Mouse (Mus musculus) liver, embryonic 14.5 days (tissue): ENCODE data around the gene Gale. TPM values are rescaled to one million over a fixed set of nuclear protein-coding genes. Genes with fewer than 3 reads are reported as not detected.

Experiments
- ATAC-seq: fragments of 200-750 bp; cut with Nextera tagmentation; 2 replicates; pipeline ENCODE4 v1.8.0; 2017; ENCODE audit warnings: moderate number of reproducible peaks, mild to moderate bottlenecking, moderate library complexity; ENCODE audit not compliant: insufficient read depth
- DNase-seq, 3 experiments: peaks; one replicate each; pipeline ENCODE4 v3.0.0-alpha.2; 2012 to 2013; ENCODE audit warnings: low read depth in 3 of 3, low spot score in 3 of 3
- H3K27ac ChIP-seq: fragments of 300-500 bp; sonication (generic); 2 replicates; pipeline ENCODE4 v1.5.1; 2014; ENCODE audit warnings: moderate library complexity, mild to moderate bottlenecking, control low read depth, inconsistent platforms
- H3K27me3 ChIP-seq: fragments of 300-500 bp; sonication (generic); 2 replicates; pipeline ENCODE4 v1.6.1; 2014; ENCODE audit warnings: mild to moderate bottlenecking, low read length, moderate library complexity; ENCODE audit not compliant: control insufficient read depth, insufficient read depth
- H3K36me3 ChIP-seq: fragments of 300-500 bp; sonication (generic); replicated peaks from 2 replicates; pipeline ENCODE4 v1.6.1; 2014; ENCODE audit warnings: low read depth; ENCODE audit not compliant: control insufficient read depth, insufficient read depth
- H3K4me1 ChIP-seq, 2 experiments: fragments of 200-500 bp in 1 of 2; fragments of 300-500 bp in 1 of 2; sonication (generic) in 1 of 2; replicated peaks; 2 replicates each; pipeline ENCODE4 v1.6.1; 2012 to 2014; ENCODE audit warnings: antibody characterized with exemption in 1 of 2, inconsistent platforms in 1 of 2, low read length in 1 of 2; ENCODE audit not compliant: control insufficient read depth in 2 of 2, insufficient read depth in 2 of 2
- H3K4me2 ChIP-seq: fragments of 300-500 bp; sonication (generic); 2 replicates; pipeline ENCODE4 v1.6.1; 2014; ENCODE audit warnings: low read depth, mild to moderate bottlenecking, control low read depth, moderate library complexity
- H3K4me3 ChIP-seq, 2 experiments: fragments of 200-500 bp in 1 of 2; fragments of 300-500 bp in 1 of 2; sonication (generic) in 1 of 2; 2 replicates each; pipeline ENCODE4 v1.5.1; 2012 to 2014; ENCODE audit warnings: low read depth in 2 of 2, low read length in 2 of 2, mild to moderate bottlenecking in 2 of 2, control low read depth in 1 of 2, inconsistent platforms in 1 of 2, moderate library complexity in 1 of 2; ENCODE audit not compliant: insufficient read depth in 1 of 2
- H3K9ac ChIP-seq: fragments of 300-500 bp; sonication (generic); replicated peaks from 2 replicates; pipeline ENCODE4 v1.6.1; 2014; ENCODE audit warnings: mild to moderate bottlenecking, control low read depth, moderate library complexity
- H3K9me3 ChIP-seq: fragments of 300-500 bp; sonication (generic); 2 replicates; pipeline ENCODE4 v1.6.1; 2016; ENCODE audit warnings: low read length, mixed read lengths; ENCODE audit not compliant: control insufficient read depth
- CTCF ChIP-seq: IDR thresholded peaks from 2 replicates; pipeline ENCODE4 v1.5.1; 2016; ENCODE audit warnings: antibody characterized with exemption, low read depth, control low read depth
- EP300 ChIP-seq: IDR thresholded peaks from 2 replicates; pipeline ENCODE4 v1.6.1; 2016; ENCODE audit warnings: antibody characterized with exemption, low read depth
- WGBS: fragments of 180-500 bp; shearing (Covaris S2); extraction: QIAGEN DNeasy Blood & Tissue Kit; methylation state at CpG from one replicate; pipeline ENCODE4 v1.1.7; 2014; ENCODE audit not compliant: insufficient replicate concordance; 5-methylcytosine and 5-hydroxymethylcytosine counted together
- polyA plus RNA-seq, 2 experiments: library from polyadenylated mRNA; depleted of rRNA in 1 of 2; stranded (reverse) in 1 of 2; unstranded in 1 of 2; fragments of >200 nt; fragmentation: Nextera tagmentation in 1 of 2; extraction: Ambion mirVana in 1 of 2; gene quantifications; 2 replicates each; pipeline versions ENCODE4 v1.2.1 to v1.2.3; 2012 to 2014

Gale gene
- polyA plus RNA-seq, 2 experiments: 22.8 to 38.0 TPM

DNA sequence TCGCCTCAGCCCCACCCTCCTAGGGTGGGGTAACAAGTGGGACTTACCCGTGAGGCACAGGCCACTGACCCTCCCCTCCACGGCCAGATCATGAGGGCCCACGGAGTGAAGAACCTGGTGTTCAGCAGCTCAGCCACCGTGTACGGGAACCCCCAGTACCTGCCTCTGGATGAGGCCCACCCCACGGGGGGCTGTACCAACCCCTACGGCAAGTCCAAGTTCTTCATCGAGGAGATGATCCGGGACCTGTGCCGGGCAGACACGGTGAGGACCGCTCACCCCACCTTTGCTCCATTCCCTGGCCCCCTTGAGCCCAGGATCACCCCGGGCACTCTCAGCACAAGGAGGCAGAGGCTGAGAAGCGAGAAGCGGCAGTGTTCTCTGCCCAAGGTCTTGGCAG lies 2.8 kb downstream of the Gale start:
- H3K9ac ChIP-seq: no peak overlapping the region
- ATAC-seq (no peak), DNase-seq (no peak)
- no peak overlapping the region for H3K4me3 ChIP-seq
- no peaks in the 10 kb centered on the region for H3K9me3 ChIP-seq
- no peak overlapping the region for H3K4me2 ChIP-seq
- TF ChIP-seq CTCF: no peak
- TF ChIP-seq EP300: no peak
- peaks cover 14% of the 10 kb centered on the region; the same call in 1 of the 2 replicates for H3K36me3 ChIP-seq
- H3K27me3 ChIP-seq: no peaks in the 10 kb centered on the region
- peaks cover 5 to 11% of the 10 kb centered on the region in 2 experiments for H3K4me1 ChIP-seq
- no peak overlapping the region for H3K27ac ChIP-seq
- WGBS: 81% methylated on average over 16 of the region's 16 CpGs

- Histone ChIP-seq H3K27ac (no peak overlapping the region), H3K9ac (no peak overlapping the region), H3K4me3 (no peak overlapping the region), H3K4me2 (no peak overlapping the region), H3K4me1 (peaks cover 10 to 17% of the 10 kb centered on the region in 2 experiments), H3K36me3 (peaks cover 14% of the 10 kb centered on the region; the same call in 1 of the 2 replicates), H3K9me3 (no peaks in the 10 kb centered on the region), H3K27me3 (no peaks in the 10 kb centered on the region)
- TF ChIP-seq EP300 (no peak), CTCF (no peak)
- ATAC-seq (no peak), DNase-seq (no peak)
- 81% methylated on average over 18 of the region's 18 CpGs for WGBS
Observed at GRCm38 (mm10) chr4:135967086-135967760, 3.7 kb downstream of the Gale start.

GRCm38 (mm10) chr4:135968271-135968869 lies 4.8 kb downstream of the Gale start:
- Histone ChIP-seq H3K27me3 (no peaks in the 10 kb centered on the region), H3K9ac (no peak overlapping the region), H3K9me3 (no peaks in the 10 kb centered on the region), H3K4me1 (peaks cover 13 to 19% of the 10 kb centered on the region in 2 experiments), H3K4me2 (no peak overlapping the region), H3K36me3 (peaks cover 14% of the 10 kb centered on the region; the same call in 1 of the 2 replicates), H3K27ac (no peak overlapping the region), H3K4me3 (no peak overlapping the region)
- ATAC-seq (no peak), DNase-seq (no peak)
- no peak for TF ChIP-seq CTCF
- TF ChIP-seq EP300: no peak
- WGBS: 68% methylated on average over 19 of the region's 19 CpGs

- Histone ChIP-seq H3K36me3 (peaks cover 14% of the 10 kb centered on the region; the same call in 1 of the 2 replicates), H3K9me3 (no peaks in the 10 kb centered on the region), H3K4me3 (no peak overlapping the region), H3K27me3 (no peaks in the 10 kb centered on the region), H3K4me1 (peaks cover 13 to 20% of the 10 kb centered on the region in 2 experiments), H3K27ac (no peak overlapping the region), H3K9ac (no peak overlapping the region), H3K4me2 (no peak overlapping the region)
- DNase-seq (no peak), ATAC-seq (no peak)
- TF ChIP-seq CTCF (no peak), EP300 (no peak)
- WGBS: 82% methylated on average over 13 of the region's 13 CpGs
Observed at GRCm38 (mm10) chr4:135969070-135969750, 5.7 kb downstream of the Gale start.

DNA sequence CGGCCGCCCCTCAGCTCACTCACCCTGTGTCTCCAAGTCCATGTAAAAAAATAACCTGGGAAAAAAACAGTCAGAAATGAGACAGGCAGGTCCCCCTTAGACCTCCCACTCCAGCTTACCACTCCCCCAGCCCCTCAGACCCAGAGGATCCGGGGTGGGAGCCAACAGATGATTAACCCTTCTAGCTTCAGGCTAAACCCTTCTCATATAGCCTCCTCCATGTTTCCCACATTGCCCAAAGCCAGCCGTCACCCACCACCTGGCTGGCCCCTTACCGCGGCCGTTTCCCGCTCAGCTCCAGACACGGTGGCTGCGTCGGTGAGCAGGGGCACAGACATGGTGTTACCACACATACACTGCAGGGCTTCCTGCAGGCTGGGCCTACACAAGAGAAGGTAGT lies 7.1 kb downstream of the Gale start:
- WGBS: 86% methylated on average over 11 of the region's 11 CpGs
- TF ChIP-seq EP300 (no peak), CTCF (no peak)
- no peak overlapping the region for H3K4me2 ChIP-seq
- H3K27ac ChIP-seq: no peak overlapping the region
- no peak for ATAC-seq
- no peak overlapping the region for H3K4me3 ChIP-seq
- no peak overlapping the region for H3K9ac ChIP-seq
- peaks cover 9 to 13% of the 10 kb centered on the region in 2 experiments for H3K4me1 ChIP-seq
- H3K27me3 ChIP-seq: no peaks in the 10 kb centered on the region
- peaks cover 26% of the 10 kb centered on the region for H3K36me3 ChIP-seq
- no peaks in the 10 kb centered on the region for H3K9me3 ChIP-seq
- no peak for DNase-seq
